Mouse (Mus musculus) spleen, adult 2 months (tissue): ENCODE measurements around the gene Pcbp1. TPM values are rescaled to one million over a fixed set of nuclear protein-coding genes. Genes with fewer than 3 reads are reported as not detected.
A peak's percentile ranks its signal among the peaks of the same experiment; 100 is the strongest.

ENCODE experiments used
- DNase-seq, 2 experiments: peaks; one replicate each; pipeline versions ENCODE4 v3.0.0 to v3.0.0-alpha.2; 2012 to 2021; ENCODE audit warnings: low spot score in 2 of 2, low read depth in 1 of 2
- H3K27ac ChIP-seq: fragments of 200-500 bp; 2 replicates; pipeline ENCODE4 v1.5.1; 2012; ENCODE audit warnings: low read length, inconsistent platforms; ENCODE audit not compliant: insufficient read depth
- H3K27me3 ChIP-seq: fragments of 200-500 bp; 2 replicates; pipeline ENCODE4 v1.6.1; 2012; ENCODE audit warnings: mild to moderate bottlenecking, moderate library complexity, low read length, inconsistent platforms; ENCODE audit not compliant: control insufficient read depth, insufficient read depth
- H3K36me3 ChIP-seq: fragments of 200-500 bp; 2 replicates; pipeline ENCODE4 v1.6.1; 2012; ENCODE audit warnings: mild to moderate bottlenecking, low read length, inconsistent platforms; ENCODE audit not compliant: control insufficient read depth, insufficient read depth
- H3K4me1 ChIP-seq: fragments of 200-500 bp; 2 replicates; pipeline ENCODE4 v1.6.1; 2011; ENCODE audit warnings: inconsistent platforms; ENCODE audit not compliant: control insufficient read depth, insufficient read depth, insufficient read length
- H3K4me3 ChIP-seq: fragments of 200-500 bp; 2 replicates; pipeline ENCODE4 v1.5.1; 2011; ENCODE audit warnings: mild to moderate bottlenecking, inconsistent platforms; ENCODE audit not compliant: insufficient read depth, insufficient read length; ENCODE audit errors: extremely low read depth
- CTCF ChIP-seq: fragments of 200-500 bp; IDR thresholded peaks from 2 replicates; pipeline ENCODE4 v1.5.1; 2011; ENCODE audit warnings: mild to moderate bottlenecking, inconsistent platforms; ENCODE audit not compliant: insufficient read depth, insufficient read length, insufficient replicate concordance; ENCODE audit errors: extremely low read depth
- POLR2A ChIP-seq: fragments of 200-500 bp; IDR thresholded peaks from 2 replicates; pipeline ENCODE4 v1.6.1; 2011; ENCODE audit warnings: low read depth, low read length, inconsistent platforms
- WGBS: fragments of 180-500 bp; shearing (Covaris S2); methylation state at CpG from one replicate; pipeline ENCODE4 v1.1.7; 2018; 5-methylcytosine and 5-hydroxymethylcytosine counted together
- polyA plus RNA-seq: library from polyadenylated mRNA; depleted of rRNA; stranded (reverse); fragments of >200 nt; gene quantifications from 2 replicates; pipeline ENCODE4 v1.2.3, GENCODE M21; 2012

Pcbp1 gene
- polyA plus RNA-seq, 1 experiment = 166 TPM

GRCm38 (mm10) chr6:86499571-86500109 lies 26.5 kb downstream of the Pcbp1 start:
- no peak for DNase-seq
- Histone ChIP-seq H3K4me3 (no peak overlapping the region), H3K36me3 (no peaks in the 10 kb centered on the region), H3K27ac (no peak overlapping the region), H3K27me3 (no peaks in the 10 kb centered on the region), H3K4me1 (peaks cover 5% of the 10 kb centered on the region; the same call in 1 of the 2 replicates)
- WGBS = 90% methylated on average over 5 of the region's 5 CpGs
- TF ChIP-seq CTCF (no peak), POLR2A (no peak)

GRCm38 (mm10) chr6:86497942-86498732 lies 28.0 kb downstream of the Pcbp1 start:
- DNase-seq = no peak
- H3K27ac ChIP-seq = no peak overlapping the region
- no peak overlapping the region for H3K4me3 ChIP-seq
- no peaks in the 10 kb centered on the region for H3K27me3 ChIP-seq
- 70% methylated on average over 11 of the region's 11 CpGs for WGBS
- H3K4me1 ChIP-seq = peaks cover 12% of the 10 kb centered on the region; the same call in 1 of the 2 replicates
- H3K36me3 ChIP-seq = no peaks in the 10 kb centered on the region
- TF ChIP-seq CTCF (no peak), POLR2A (no peak)

GRCm38 (mm10) chr6:86497071-86497815 lies 28.9 kb downstream of the Pcbp1 start:
- H3K36me3 ChIP-seq = no peaks in the 10 kb centered on the region
- 20% methylated on average over 13 of the region's 13 CpGs for WGBS
- H3K4me3 ChIP-seq = peak overlapping the region; percentile 39; the same call in 1 of the 2 replicates
- H3K4me1 ChIP-seq = peaks cover 12% of the 10 kb centered on the region; the same call in 1 of the 2 replicates
- H3K27me3 ChIP-seq = no peaks in the 10 kb centered on the region
- H3K27ac ChIP-seq = peak overlapping the region; percentile 43
- no peak for DNase-seq
- no peak for TF ChIP-seq POLR2A
- TF ChIP-seq CTCF = no peak

GRCm38 (mm10) chr6:86496585-86496984 lies 29.5 kb downstream of the Pcbp1 start:
- H3K27ac ChIP-seq = peak overlapping the region; percentile 43
- peaks cover 12% of the 10 kb centered on the region; the same call in 1 of the 2 replicates for H3K4me1 ChIP-seq
- H3K27me3 ChIP-seq = no peaks in the 10 kb centered on the region
- 74% methylated on average over 5 of the region's 5 CpGs for WGBS
- no peak for DNase-seq
- H3K4me3 ChIP-seq = no peak overlapping the region
- no peaks in the 10 kb centered on the region for H3K36me3 ChIP-seq
- TF ChIP-seq CTCF = no peak
- TF ChIP-seq POLR2A = no peak

- H3K36me3 ChIP-seq = no peaks in the 10 kb centered on the region
- DNase-seq = no peak
- H3K4me3 ChIP-seq = no peak overlapping the region
- no peaks in the 10 kb centered on the region for H3K27me3 ChIP-seq
- 95% methylated on average over 8 of the region's 8 CpGs for WGBS
- peak overlapping the region; percentile 16; the same call in 1 of the 2 replicates for H3K27ac ChIP-seq
- no peak for TF ChIP-seq CTCF
- no peak for TF ChIP-seq POLR2A
- peaks cover 12% of the 10 kb centered on the region; the same call in 1 of the 2 replicates for H3K4me1 ChIP-seq
These were observed 30.0 kb downstream of the Pcbp1 start for GRCm38 (mm10) chr6:86496127-86496526.

- Histone ChIP-seq H3K27me3 (no peaks in the 10 kb centered on the region), H3K36me3 (no peaks in the 10 kb centered on the region), H3K4me3 (no peak overlapping the region), H3K4me1 (peaks cover 12% of the 10 kb centered on the region; the same call in 1 of the 2 replicates), H3K27ac (peak overlapping the region; percentile 16; the same call in 1 of the 2 replicates)
- no peak for TF ChIP-seq CTCF
- no peak for TF ChIP-seq POLR2A
- no peak for DNase-seq
- 91% methylated on average over 3 of the region's 3 CpGs for WGBS
These were observed 30.5 kb downstream of the Pcbp1 start for GRCm38 (mm10) chr6:86495661-86496060.

- Histone ChIP-seq H3K4me1 (peaks cover 12% of the 10 kb centered on the region; the same call in 1 of the 2 replicates), H3K27ac (no peak overlapping the region), H3K4me3 (no peak overlapping the region), H3K27me3 (no peaks in the 10 kb centered on the region), H3K36me3 (no peaks in the 10 kb centered on the region)
- WGBS = 95% methylated on average over 7 of the region's 7 CpGs
- no peak for TF ChIP-seq POLR2A
- TF ChIP-seq CTCF = no peak
- DNase-seq = no peak
These were observed 31.4 kb downstream of the Pcbp1 start for GRCm38 (mm10) chr6:86494767-86495166.
